Mouse (Mus musculus) brain, embryonic 14.5 days (tissue): Measurements from ENCODE around the gene Atg13. TPM values are rescaled to one million over a fixed set of nuclear protein-coding genes. Genes with fewer than 3 reads are reported as not detected.
A peak's percentile ranks its signal among the peaks of the same experiment; 100 is the strongest.

Experiments used
- DNase-seq: peaks from one replicate; pipeline ENCODE4 v3.0.0-alpha.2; 2011; ENCODE audit warnings: low read depth
- CTCF ChIP-seq: fragments of 200-500 bp; IDR thresholded peaks from 2 replicates; pipeline ENCODE4 v1.5.1; 2012; ENCODE audit warnings: inconsistent platforms, mild to moderate bottlenecking, moderate library complexity, borderline replicate concordance; ENCODE audit not compliant: insufficient read depth, insufficient read length; ENCODE audit errors: extremely low read depth
- POLR2A ChIP-seq: fragments of 200-500 bp; IDR thresholded peaks from 2 replicates; pipeline ENCODE4 v1.6.1; 2012; ENCODE audit warnings: mild to moderate bottlenecking, inconsistent platforms, borderline replicate concordance; ENCODE audit not compliant: poor library complexity, insufficient read depth, insufficient read length, severe bottlenecking; ENCODE audit errors: extremely low read depth
- polyA plus RNA-seq: library from polyadenylated mRNA; depleted of rRNA; stranded (reverse); fragments of >200 nt; gene quantifications from 2 replicates; pipeline ENCODE4 v1.2.3, GENCODE M21; 2012

Gene Atg13
- polyA plus RNA-seq, 1 experiment, result 62.0 TPM

- DNase-seq, result no peak
- TF ChIP-seq POLR2A, result no peak
- TF ChIP-seq CTCF, result no peak
These were observed 7.9 kb upstream of the Atg13 start for GRCm38 (mm10) chr2:91718276-91718675.

GRCm38 (mm10) chr2:91714921-91715320, 4.5 kb upstream of the Atg13 start:
- DNase-seq, result no peak
- TF ChIP-seq CTCF (no peak), POLR2A (no peak)

- no peak for DNase-seq
- TF ChIP-seq POLR2A, result no peak
- no peak for TF ChIP-seq CTCF
These were observed 1.0 kb upstream of the Atg13 start for GRCm38 (mm10) chr2:91711256-91711925.

- no peak for DNase-seq
- TF ChIP-seq CTCF (no peak), POLR2A (no peak)
These were observed 2.0 kb downstream of the Atg13 start for GRCm38 (mm10) chr2:91708361-91708760.

GRCm38 (mm10) chr2:91706456-91706855, 3.9 kb downstream of the Atg13 start:
- no peak for TF ChIP-seq POLR2A
- TF ChIP-seq CTCF, result no peak
- DNase-seq, result no peak

GRCm38 (mm10) chr2:91705736-91706135, 4.6 kb downstream of the Atg13 start:
- DNase-seq, result no peak
- TF ChIP-seq POLR2A (no peak), CTCF (no peak)

- no peak for DNase-seq
- TF ChIP-seq CTCF (no peak), POLR2A (no peak)
These were observed 9.0 kb downstream of the Atg13 start for GRCm38 (mm10) chr2:91701366-91701765.

- no peak for DNase-seq
- no peak for TF ChIP-seq POLR2A
- TF ChIP-seq CTCF, result no peak
These were observed 11.2 kb downstream of the Atg13 start for GRCm38 (mm10) chr2:91699225-91699624.

GRCm38 (mm10) chr2:91696225-91696590, 14.2 kb downstream of the Atg13 start:
- TF ChIP-seq POLR2A (no peak), CTCF (no peak)
- no peak for DNase-seq

- DNase-seq, result no peak
- no peak for TF ChIP-seq POLR2A
- TF ChIP-seq CTCF, result no peak
These were observed 14.7 kb downstream of the Atg13 start for GRCm38 (mm10) chr2:91695436-91696224.

GRCm38 (mm10) chr2:91689452-91689851, 20.9 kb downstream of the Atg13 start:
- DNase-seq, result no peak
- TF ChIP-seq POLR2A (no peak), CTCF (no peak)

GRCm38 (mm10) chr2:91683919-91684318, 26.5 kb downstream of the Atg13 start:
- TF ChIP-seq POLR2A (no peak), CTCF (no peak)
- no peak for DNase-seq

GRCm38 (mm10) chr2:91682850-91683249, 27.5 kb downstream of the Atg13 start:
- DNase-seq, result peak; percentile 63
- TF ChIP-seq POLR2A (no peak), CTCF (peak; percentile 46; the same call in 1 of the 2 replicates)
